Mouse (Mus musculus) erythroid progenitor cell, adult 5-6 weeks (primary cell): ENCODE results near the gene Loxl1. TPM values are rescaled to one million over a fixed set of nuclear protein-coding genes. Genes with fewer than 3 reads are reported as not detected.
"Not testable (repeated sequence)": the region's sequence is repeated elsewhere in the genome, so short reads cannot be mapped to it uniquely, and the experiment has no call there.

ENCODE experiments used
- ATAC-seq: replicated peaks from 2 replicates; pipeline ENCODE4 v1.8.0; 2016; ENCODE audit warnings: moderate number of reproducible peaks, mild to moderate bottlenecking, moderate TSS enrichment, inconsistent platforms; ENCODE audit not compliant: poor library complexity, low FRiP score, severe bottlenecking
- total RNA-seq, 2 experiments: library from RNA; stranded (forward) in 1 of 2; stranded (reverse) in 1 of 2; fragments of 150-400 nt in 1 of 2; fragments of 186-747, 209-891 nt in 1 of 2; gene quantifications; 2 replicates each; pipeline versions ENCODE4 v1.2.3 to v1.2.4; 2015 to 2017; ENCODE audit warnings: low replicate concordance in 2 of 2

Loxl1 gene
- total RNA-seq, 2 experiments from 2014 or later, result 0.08 TPM; not detected in 1

- ATAC-seq, result no peak
Observed at GRCm38 (mm10) chr9:58255704-58256685, 57.0 kb downstream of the Loxl1 start.

GRCm38 (mm10) chr9:58255105-58255504 is 57.9 kb downstream of the Loxl1 start:
- no peak for ATAC-seq

GRCm38 (mm10) chr9:58253805-58254122 is 59.2 kb downstream of the Loxl1 start:
- not testable (repeated sequence) for ATAC-seq

- peak; percentile 91 for ATAC-seq
Observed at GRCm38 (mm10) chr9:58253033-58253804, 59.8 kb downstream of the Loxl1 start, which contains the start of gene Stoml1. Gene Stoml1, plus strand, starts transcription at chr9:58253164.

- ATAC-seq, result not testable (repeated sequence)
Observed at GRCm38 (mm10) chr9:58250730-58251129, 62.3 kb downstream of the Loxl1 start.

GRCm38 (mm10) chr9:58250322-58250721 is 62.7 kb downstream of the Loxl1 start:
- no peak for ATAC-seq

GRCm38 (mm10) chr9:58249592-58250192 is 63.3 kb downstream of the Loxl1 start, which contains the start of gene Pml:
Gene Pml, minus strand, starts transcription at chr9:58249786.
- ATAC-seq, result peak; percentile 60

GRCm38 (mm10) chr9:58248746-58249413 is 64.1 kb downstream of the Loxl1 start:
- ATAC-seq, result no peak

- ATAC-seq, result peak; percentile 76
Observed at GRCm38 (mm10) chr9:58247064-58247759, 65.8 kb downstream of the Loxl1 start.

GRCm38 (mm10) chr9:58246083-58246591 is 66.8 kb downstream of the Loxl1 start:
- ATAC-seq, result peak; percentile 44

GRCm38 (mm10) chr9:58243696-58244095 is 69.3 kb downstream of the Loxl1 start:
- no peak for ATAC-seq

- ATAC-seq, result no peak
Observed at GRCm38 (mm10) chr9:58242696-58243095, 70.3 kb downstream of the Loxl1 start.

GRCm38 (mm10) chr9:58241780-58242485 is 71.1 kb downstream of the Loxl1 start:
- no peak for ATAC-seq

Other genes with a start within 250 kb of the Loxl1 start
- gene Stra6, start 249.4 kb downstream of the Loxl1 start, total RNA-seq (2015; ENCODE audit: low replicate concordance), result not detected in 2 replicates
- not detected in 2 replicates for gene Stra6, start 249.4 kb downstream of the Loxl1 start, total RNA-seq (2017; ENCODE audit: low replicate concordance)
- not detected in 2 replicates for gene Ccdc33, start 194.4 kb downstream of the Loxl1 start, total RNA-seq (2015; ENCODE audit: low replicate concordance)
- not detected in 2 replicates for gene Ccdc33, start 194.4 kb downstream of the Loxl1 start, total RNA-seq (2017; ENCODE audit: low replicate concordance)
- gene Islr, start 108.9 kb downstream of the Loxl1 start, total RNA-seq (2015; ENCODE audit: low replicate concordance), result 0.72 TPM in 1 of 2 replicates, not detected in the other
- 0.26 and 0.30 TPM in 2 replicates for gene Islr, start 108.9 kb downstream of the Loxl1 start, total RNA-seq (2017; ENCODE audit: low replicate concordance)
- gene Islr2, start 108.9 kb downstream of the Loxl1 start, total RNA-seq (2015; ENCODE audit: low replicate concordance), result 0.42 TPM in 1 of 2 replicates, not detected in the other
- gene Islr2, start 108.9 kb downstream of the Loxl1 start, total RNA-seq (2017; ENCODE audit: low replicate concordance), result 0.23 TPM in 1 of 2 replicates, not detected in the other
- 226 and 252 TPM in 2 replicates for gene Pml, start 63.4 kb downstream of the Loxl1 start, total RNA-seq (2015; ENCODE audit: low replicate concordance)
- gene Pml, start 63.4 kb downstream of the Loxl1 start, total RNA-seq (2017; ENCODE audit: low replicate concordance), result 113 and 157 TPM in 2 replicates
- gene Stoml1, start 60.0 kb downstream of the Loxl1 start, total RNA-seq (2015; ENCODE audit: low replicate concordance), result 5.0 TPM in 1 of 2 replicates, not detected in the other
- gene Stoml1, start 60.0 kb downstream of the Loxl1 start, total RNA-seq (2017; ENCODE audit: low replicate concordance), result 1.9 and 3.2 TPM in 2 replicates
- not detected in 2 replicates for gene Tbc1d21, start 57.3 kb upstream of the Loxl1 start, total RNA-seq (2015; ENCODE audit: low replicate concordance)
- gene Tbc1d21, start 57.3 kb upstream of the Loxl1 start, total RNA-seq (2017; ENCODE audit: low replicate concordance), result not detected in 2 replicates
- gene Insyn1, start 175.4 kb upstream of the Loxl1 start, total RNA-seq (2015; ENCODE audit: low replicate concordance), result not detected in 2 replicates
- not detected in 2 replicates for gene Insyn1, start 175.4 kb upstream of the Loxl1 start, total RNA-seq (2017; ENCODE audit: low replicate concordance)
- gene Cd276, start 242.3 kb upstream of the Loxl1 start, total RNA-seq (2015; ENCODE audit: low replicate concordance), result 0.36 TPM in 1 of 2 replicates, not detected in the other
- not detected in 2 replicates for gene Cd276, start 242.3 kb upstream of the Loxl1 start, total RNA-seq (2017; ENCODE audit: low replicate concordance)